Mouse (Mus musculus) thymus, postnatal 4 days (tissue): ENCODE measurements around the gene Btbd16.

Experiments used
- DNase-seq: peaks from one replicate; pipeline ENCODE4 v3.0.0; 2021

Gene Btbd16

DNA sequence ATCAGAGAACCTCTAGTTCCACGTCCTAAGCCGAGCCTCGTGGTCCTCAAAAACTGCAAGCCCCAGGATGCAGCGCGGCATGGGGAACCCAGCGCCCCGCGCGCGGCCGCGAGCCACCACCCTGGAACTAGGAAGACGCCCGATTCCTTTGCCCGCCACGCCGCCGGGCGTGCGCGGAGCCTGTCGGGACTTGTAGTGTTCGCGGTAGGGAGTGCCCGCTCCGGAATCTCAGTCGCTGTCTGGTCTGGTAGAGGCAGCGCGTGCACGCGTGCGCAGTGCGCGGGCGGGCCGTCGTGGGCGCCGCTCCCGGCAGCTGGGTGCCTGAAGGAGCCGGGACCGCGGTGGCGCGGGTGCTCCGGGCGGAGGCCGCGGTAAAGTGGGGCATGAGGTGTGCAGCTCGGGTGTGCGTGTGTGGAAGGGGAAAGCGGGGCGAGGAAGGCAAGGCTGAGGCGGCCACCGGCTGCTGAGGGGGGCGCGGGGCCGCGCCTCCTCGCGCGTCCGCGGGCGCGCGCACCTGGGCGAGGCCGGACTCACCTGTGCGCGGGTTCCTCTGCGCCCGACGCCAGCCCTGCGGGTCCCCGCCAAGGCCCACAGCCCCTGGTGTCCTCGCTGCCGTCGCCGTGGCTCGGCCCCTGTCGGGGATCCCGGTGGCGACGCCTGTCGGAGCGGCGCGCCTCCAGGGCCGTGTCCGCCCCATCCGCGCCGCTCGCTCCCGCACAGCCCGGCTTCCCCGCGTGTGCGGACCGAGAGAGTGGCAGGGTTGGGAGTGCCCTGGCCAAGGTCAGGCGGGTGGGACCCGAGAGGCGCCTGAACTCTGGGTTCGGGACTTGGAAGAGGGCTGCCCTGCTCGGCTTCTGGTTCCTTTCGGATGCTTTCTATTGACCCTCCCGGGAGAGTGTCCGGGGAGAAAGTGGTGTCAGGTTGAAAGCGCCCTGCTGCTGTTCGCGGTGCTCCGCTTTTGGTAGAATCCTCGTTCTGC lies 92.0 kb downstream of the Btbd16 start, which contains the start of gene Plekha1:
Plekha1 (plus strand) TSS at position 144 of the 979 bp plus-strand sequence.
- peak; percentile 94 for DNase-seq

DNA sequence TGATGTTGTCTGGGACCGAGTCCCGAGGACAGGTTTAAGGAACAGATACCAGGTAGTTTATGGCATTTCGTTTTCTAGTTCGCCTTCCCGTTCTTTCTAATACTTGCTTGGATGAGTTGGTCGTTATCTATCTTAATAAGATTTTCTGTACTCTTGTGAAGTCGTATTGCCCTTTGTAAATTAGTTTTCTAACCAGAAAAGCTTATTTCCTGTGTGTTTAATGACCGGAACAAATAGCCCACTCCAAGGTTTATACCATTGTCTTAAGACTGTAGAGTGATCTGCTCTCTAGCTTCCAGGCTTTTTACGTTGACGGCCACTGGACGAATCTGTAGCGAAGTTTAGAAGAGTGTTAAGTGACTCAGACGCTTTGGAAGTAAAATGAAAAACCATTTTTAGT lies 92.8 kb downstream of the Btbd16 start:
- no peak for DNase-seq

DNA sequence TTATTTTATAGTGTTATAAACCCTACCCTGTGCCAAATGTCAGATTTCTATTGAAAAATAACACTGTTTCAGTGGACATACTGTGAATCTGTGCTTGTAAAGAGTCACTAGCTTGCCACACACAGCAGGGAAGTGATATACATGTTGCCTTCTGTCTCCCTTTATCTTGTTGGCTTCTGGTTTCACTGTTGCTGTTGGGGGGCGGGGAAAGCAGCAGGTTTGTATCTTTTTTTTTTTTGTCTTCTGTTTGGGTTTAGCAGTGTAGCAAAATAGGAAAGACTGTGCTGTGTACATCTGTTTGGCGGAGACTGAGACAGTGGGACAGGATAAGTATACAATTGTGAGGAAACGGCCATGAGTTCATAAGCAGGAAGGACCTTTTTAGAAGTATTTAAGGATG lies 93.4 kb downstream of the Btbd16 start:
- no peak for DNase-seq
